Mouse (Mus musculus) stomach, embryonic 16.5 days (tissue): ENCODE measurements at regions not wholly inside any gene's neighbourhood (a gene's known extent, or its start where the extent isn't known, plus 50 kb on each side); places are given as distances from the start of the nearest gene placed in this dataset.

Experiments used
- ATAC-seq: fragments of 200-750 bp; cut with Nextera tagmentation; 2 replicates; pipeline ENCODE4 v1.8.0; 2017; ENCODE audit warnings: moderate number of reproducible peaks, moderate TSS enrichment; ENCODE audit not compliant: insufficient read depth, low FRiP score
- H3K27ac ChIP-seq: fragments of 300-500 bp; sonication (generic); 2 replicates; pipeline ENCODE4 v1.5.1; 2014; ENCODE audit warnings: low read length
- H3K27me3 ChIP-seq: fragments of 300-500 bp; sonication (generic); 2 replicates; pipeline ENCODE4 v1.6.1; 2014; ENCODE audit warnings: low read length, control low read depth, mixed read lengths; ENCODE audit not compliant: control insufficient read depth, insufficient read depth
- H3K36me3 ChIP-seq: fragments of 300-500 bp; sonication (generic); 2 replicates; pipeline ENCODE4 v1.6.1; 2014; ENCODE audit warnings: low read length; ENCODE audit not compliant: control insufficient read depth, insufficient read depth
- H3K4me1 ChIP-seq: fragments of 300-500 bp; sonication (generic); 2 replicates; pipeline ENCODE4 v1.6.1; 2014; ENCODE audit warnings: low read length, control low read depth, mixed read lengths; ENCODE audit not compliant: control insufficient read depth, insufficient read depth
- H3K4me2 ChIP-seq: fragments of 300-500 bp; sonication (generic); 2 replicates; pipeline ENCODE4 v1.6.1; 2014; ENCODE audit warnings: low read depth, low read length, mixed read lengths
- H3K4me3 ChIP-seq: fragments of 300-500 bp; sonication (generic); replicated peaks from 2 replicates; pipeline ENCODE4 v1.5.1; 2014; ENCODE audit warnings: mild to moderate bottlenecking, low read length
- H3K9ac ChIP-seq: fragments of 300-500 bp; sonication (generic); 2 replicates; pipeline ENCODE4 v1.6.1; 2014; ENCODE audit warnings: low read length
- H3K9me3 ChIP-seq: fragments of 300-500 bp; sonication (generic); replicated peaks from 2 replicates; pipeline ENCODE4 v1.6.1; 2016; ENCODE audit warnings: low read length, control low read depth; ENCODE audit not compliant: control insufficient read depth
- WGBS: fragments of 180-500 bp; shearing (Covaris S2); extraction: QIAGEN DNeasy Blood & Tissue Kit; methylation state at CpG from one replicate; pipeline ENCODE4 v1.1.7; 2014; 5-methylcytosine and 5-hydroxymethylcytosine counted together

- 74% methylated on average over 11 of the region's 11 CpGs for WGBS
- Histone ChIP-seq H3K9ac (no peak overlapping the region), H3K4me1 (no peaks in the 10 kb centered on the region), H3K4me3 (no peak overlapping the region), H3K27me3 (no peaks in the 10 kb centered on the region), H3K4me2 (no peak overlapping the region), H3K27ac (no peak overlapping the region), H3K9me3 (no peaks in the 10 kb centered on the region), H3K36me3 (no peaks in the 10 kb centered on the region)
- no peak for ATAC-seq
Observed at GRCm38 (mm10) chr1:190639846-190640245, 271.7 kb downstream of the Rps6kc1 start.

- Histone ChIP-seq H3K27ac (no peak overlapping the region), H3K4me3 (no peak overlapping the region), H3K9me3 (no peaks in the 10 kb centered on the region), H3K4me1 (no peaks in the 10 kb centered on the region), H3K4me2 (no peak overlapping the region), H3K36me3 (no peaks in the 10 kb centered on the region), H3K27me3 (no peaks in the 10 kb centered on the region), H3K9ac (no peak overlapping the region)
- ATAC-seq = no peak
- WGBS = 73% methylated on average over 2 of the region's 2 CpGs
Observed at GRCm38 (mm10) chr1:190634935-190635334, 276.6 kb downstream of the Rps6kc1 start.

GRCm38 (mm10) chr1:190631641-190632040 lies 279.9 kb downstream of the Rps6kc1 start:
- ATAC-seq = no peak
- H3K9me3 ChIP-seq = no peaks in the 10 kb centered on the region

GRCm38 (mm10) chr1:190630193-190630592 lies 281.4 kb downstream of the Rps6kc1 start:
- WGBS = 92% methylated on average over 5 of the region's 5 CpGs
- Histone ChIP-seq H3K9ac (no peak overlapping the region), H3K36me3 (no peaks in the 10 kb centered on the region), H3K4me1 (no peaks in the 10 kb centered on the region), H3K4me2 (no peak overlapping the region), H3K27ac (no peak overlapping the region), H3K4me3 (no peak overlapping the region), H3K9me3 (no peaks in the 10 kb centered on the region), H3K27me3 (no peaks in the 10 kb centered on the region)
- ATAC-seq = no peak

More at GRCm38 (mm10) chr1:190631641-190632040, 279.9 kb downstream of the Rps6kc1 start:
- Histone ChIP-seq H3K4me3 (no peak overlapping the region), H3K4me1 (no peaks in the 10 kb centered on the region), H3K27me3 (no peaks in the 10 kb centered on the region), H3K27ac (no peak overlapping the region), H3K4me2 (no peak overlapping the region), H3K9ac (no peak overlapping the region), H3K36me3 (no peaks in the 10 kb centered on the region)
- WGBS = 63% methylated on average over 2 of the region's 2 CpGs

GRCm38 (mm10) chr1:190623916-190624315 lies 287.7 kb downstream of the Rps6kc1 start:
- WGBS = 89% methylated on average over 8 of the region's 8 CpGs
- H3K27me3 ChIP-seq = no peaks in the 10 kb centered on the region
- no peak overlapping the region for H3K9ac ChIP-seq
- no peak overlapping the region for H3K27ac ChIP-seq
- H3K4me1 ChIP-seq = no peaks in the 10 kb centered on the region
- no peak for ATAC-seq
- H3K36me3 ChIP-seq = no peaks in the 10 kb centered on the region
- H3K4me3 ChIP-seq = no peak overlapping the region
- no peak overlapping the region for H3K4me2 ChIP-seq
- peaks cover 3% of the 10 kb centered on the region; the same call in 1 of the 2 replicates for H3K9me3 ChIP-seq

GRCm38 (mm10) chr1:190600425-190600824 lies 311.1 kb downstream of the Rps6kc1 start:
- H3K27ac ChIP-seq = no peak overlapping the region
- no peak overlapping the region for H3K9ac ChIP-seq
- no peaks in the 10 kb centered on the region for H3K36me3 ChIP-seq
- WGBS = 50% methylated on average over 3 of the region's 3 CpGs
- H3K9me3 ChIP-seq = no peaks in the 10 kb centered on the region
- H3K4me3 ChIP-seq = no peak overlapping the region
- no peak for ATAC-seq
- H3K4me1 ChIP-seq = no peaks in the 10 kb centered on the region
- no peaks in the 10 kb centered on the region for H3K27me3 ChIP-seq
- H3K4me2 ChIP-seq = no peak overlapping the region

GRCm38 (mm10) chr1:190599622-190600021 lies 311.9 kb downstream of the Rps6kc1 start:
- no peaks in the 10 kb centered on the region for H3K9me3 ChIP-seq
- no peak overlapping the region for H3K27ac ChIP-seq
- no peaks in the 10 kb centered on the region for H3K36me3 ChIP-seq
- no peaks in the 10 kb centered on the region for H3K4me1 ChIP-seq
- H3K27me3 ChIP-seq = no peaks in the 10 kb centered on the region
- no peak for ATAC-seq
- H3K4me3 ChIP-seq = no peak overlapping the region
- H3K4me2 ChIP-seq = no peak overlapping the region
- H3K9ac ChIP-seq = no peak overlapping the region
- WGBS = 84% methylated on average over 11 of the region's 11 CpGs

- Histone ChIP-seq H3K4me1 (no peaks in the 10 kb centered on the region), H3K9me3 (no peaks in the 10 kb centered on the region), H3K4me2 (no peak overlapping the region), H3K9ac (no peak overlapping the region), H3K36me3 (no peaks in the 10 kb centered on the region), H3K4me3 (no peak overlapping the region), H3K27me3 (no peaks in the 10 kb centered on the region), H3K27ac (no peak overlapping the region)
- ATAC-seq = no peak
- 77% methylated on average over 2 of the region's 2 CpGs for WGBS
Observed at GRCm38 (mm10) chr1:190596209-190596608, 315.4 kb downstream of the Rps6kc1 start.

- Histone ChIP-seq H3K36me3 (no peaks in the 10 kb centered on the region), H3K27ac (no peak overlapping the region), H3K4me2 (no peak overlapping the region), H3K4me1 (no peaks in the 10 kb centered on the region), H3K9me3 (no peaks in the 10 kb centered on the region), H3K9ac (no peak overlapping the region), H3K4me3 (no peak overlapping the region), H3K27me3 (no peaks in the 10 kb centered on the region)
- 90% methylated on average over 7 of the region's 7 CpGs for WGBS
- no peak for ATAC-seq
Observed at GRCm38 (mm10) chr1:190591621-190592020, 319.9 kb downstream of the Rps6kc1 start.

- no peaks in the 10 kb centered on the region for H3K36me3 ChIP-seq
- no peak overlapping the region for H3K9ac ChIP-seq
- no peaks in the 10 kb centered on the region for H3K9me3 ChIP-seq
- no peak for ATAC-seq
- no peak overlapping the region for H3K4me3 ChIP-seq
- H3K4me1 ChIP-seq = no peaks in the 10 kb centered on the region
- no peaks in the 10 kb centered on the region for H3K27me3 ChIP-seq
- H3K27ac ChIP-seq = no peak overlapping the region
- no peak overlapping the region for H3K4me2 ChIP-seq
- 35% methylated on average over 2 of the region's 2 CpGs for WGBS
Observed at GRCm38 (mm10) chr1:190589586-190589985, 322.0 kb downstream of the Rps6kc1 start.
